Mouse (Mus musculus): Measurements from ENCODE around the gene Trabd2b.

DNA sequence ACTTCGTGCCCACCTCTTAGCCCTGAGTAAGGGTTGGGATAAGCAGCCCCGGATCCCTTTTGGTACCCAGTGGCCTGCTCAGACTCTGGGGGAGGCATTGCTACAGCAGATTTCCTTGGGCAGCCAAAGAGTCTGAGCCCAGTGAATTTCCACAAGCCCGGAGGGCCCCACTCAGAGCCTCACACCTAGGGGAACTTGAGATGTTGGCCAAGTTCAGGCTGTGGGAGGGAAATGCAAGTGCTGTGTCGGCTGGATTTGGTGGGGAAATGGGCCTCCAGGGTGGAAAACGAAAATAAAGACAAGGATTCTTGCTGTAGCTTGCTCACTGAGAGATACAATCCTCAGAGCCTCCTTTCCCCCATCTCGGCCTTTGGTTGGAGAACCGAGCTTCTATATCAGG, 28.0 kb upstream of the Trabd2b start:
- no peak for TF ChIP-seq CTCF (IDR thresholded peaks at IDR 0.05; ENCODE audit: low read depth)
- TF ChIP-seq EP300 (IDR thresholded peaks at IDR 0.05; ENCODE audit: low read depth): no peak

All from heart, postnatal 0 days (tissue).